Mouse (Mus musculus) spleen, adult 18-20 months (tissue): Measurements from ENCODE around the gene Wdr78.

Source experiments
- DNase-seq, 2 experiments: peaks; one replicate each; pipeline ENCODE4 v3.0.0; 2022; ENCODE audit warnings: mixed read lengths in 2 of 2

Wdr78 gene

GRCm38 (mm10) chr4:103048046-103048445 lies 66.3 kb downstream of the Wdr78 start:
- no peak for DNase-seq

GRCm38 (mm10) chr4:103042997-103043396 lies 71.4 kb downstream of the Wdr78 start:
- DNase-seq, result no peak

GRCm38 (mm10) chr4:103039838-103040191 lies 74.5 kb downstream of the Wdr78 start:
- DNase-seq, result no peak

GRCm38 (mm10) chr4:103039103-103039837 lies 75.1 kb downstream of the Wdr78 start:
- DNase-seq, result no peak

GRCm38 (mm10) chr4:103028177-103029088 lies 85.9 kb downstream of the Wdr78 start:
- DNase-seq, result no peak

GRCm38 (mm10) chr4:103027745-103028144 lies 86.6 kb downstream of the Wdr78 start:
- DNase-seq, result no peak

- DNase-seq, result no peak
These were observed 87.7 kb downstream of the Wdr78 start, which contains the start of gene Insl5 for GRCm38 (mm10) chr4:103026621-103027020. Gene Insl5 (minus strand): TSS chr4:103026842.

- no peak for DNase-seq
These were observed 100.9 kb downstream of the Wdr78 start for GRCm38 (mm10) chr4:103013490-103013889.

GRCm38 (mm10) chr4:103011823-103012222 lies 102.5 kb downstream of the Wdr78 start:
- no peak for DNase-seq

- no peak for DNase-seq
These were observed 103.6 kb downstream of the Wdr78 start for GRCm38 (mm10) chr4:103010734-103011133.

- no peak for DNase-seq
These were observed 107.4 kb downstream of the Wdr78 start for GRCm38 (mm10) chr4:103006943-103007418.

GRCm38 (mm10) chr4:103006266-103006665 lies 108.1 kb downstream of the Wdr78 start:
- no peak for DNase-seq

- DNase-seq, result no peak
These were observed 109.0 kb downstream of the Wdr78 start for GRCm38 (mm10) chr4:103005190-103005945.

GRCm38 (mm10) chr4:103004681-103005080 lies 109.7 kb downstream of the Wdr78 start:
- DNase-seq, result no peak

- DNase-seq, result no peak
These were observed 122.7 kb downstream of the Wdr78 start for GRCm38 (mm10) chr4:102991685-102992084.

GRCm38 (mm10) chr4:102990595-102991340 lies 123.6 kb downstream of the Wdr78 start:
- DNase-seq, result no peak

- DNase-seq, result no peak
These were observed 124.3 kb downstream of the Wdr78 start for GRCm38 (mm10) chr4:102990016-102990415.

- no peak for DNase-seq
These were observed 125.0 kb downstream of the Wdr78 start for GRCm38 (mm10) chr4:102989391-102989790.

GRCm38 (mm10) chr4:102988526-102988925 lies 125.8 kb downstream of the Wdr78 start:
- DNase-seq, result no peak
